Mouse (Mus musculus): ENCODE measurements at regions not wholly inside any gene's neighbourhood (a gene's known extent, or its start where the extent isn't known, plus 50 kb on each side); places are given as distances from the start of the nearest gene placed in this dataset.
"Not testable (repeated sequence)": the region's sequence is repeated elsewhere in the genome, so short reads cannot be mapped to it uniquely, and the experiment has no call there.

GRCm38 (mm10) chr13:35515291-35515690 lies 144.3 kb upstream of the Cdyl start:
- POLR2A ChIA-PET, result no interaction called here
- CTCF ChIA-PET, result no interaction called here

GRCm38 (mm10) chr13:35517692-35518091 lies 141.9 kb upstream of the Cdyl start:
- ChIA-PET POLR2A (no interaction called here), CTCF (no interaction called here)

GRCm38 (mm10) chr13:35522272-35522671 lies 137.4 kb upstream of the Cdyl start:
- ChIA-PET POLR2A (no interaction called here), CTCF (interaction anchor here in 1 of 4 experiments (0.6 kb wide), 1 partner anchor 58 kb away, joined by 3 read pairs; no protein-coding TSS in a partner anchor)

- CTCF ChIA-PET, result no interaction called here
- POLR2A ChIA-PET, result no interaction called here
Observed at GRCm38 (mm10) chr13:35529577-35529976, 130.1 kb upstream of the Cdyl start.

- POLR2A ChIA-PET, result no interaction called here
Observed at GRCm38 (mm10) chr13:35537106-35537505, 122.5 kb upstream of the Cdyl start.

GRCm38 (mm10) chr13:35537936-35538335 lies 121.7 kb upstream of the Cdyl start:
- ChIA-PET POLR2A (no interaction called here), CTCF (no interaction called here)

More at GRCm38 (mm10) chr13:35537106-35537505, 122.5 kb upstream of the Cdyl start:
- CTCF ChIA-PET, result no interaction called here

GRCm38 (mm10) chr13:35540433-35540832 lies 119.2 kb upstream of the Cdyl start:
- ChIA-PET POLR2A (no interaction called here), CTCF (no interaction called here)

- ChIA-PET CTCF (no interaction called here), POLR2A (no interaction called here)
Observed at GRCm38 (mm10) chr13:35541053-35541452, 118.6 kb upstream of the Cdyl start.

- ChIA-PET POLR2A (no interaction called here), CTCF (no interaction called here)
Observed at GRCm38 (mm10) chr13:35564006-35564405, 95.6 kb upstream of the Cdyl start.

- CTCF ChIA-PET, result interaction anchor here in 2 of 4 experiments (0.6 to 1.0 kb wide), 2 partner anchors 190 to 726 kb away, joined by 3 read pairs; no protein-coding TSS in a partner anchor
- POLR2A ChIA-PET, result interaction anchor here (0.6 to 2.1 kb wide), 7 partner anchors 15 to 174 kb away, joined by 3 to 9 read pairs (median 4); no protein-coding TSS in a partner anchor
Observed at GRCm38 (mm10) chr13:35581616-35582015, 78.0 kb upstream of the Cdyl start.

GRCm38 (mm10) chr13:35598003-35598402 lies 61.6 kb upstream of the Cdyl start:
- POLR2A ChIA-PET, result no interaction called here
- CTCF ChIA-PET, result no interaction called here

GRCm38 (mm10) chr13:35601560-35602135 lies 58.0 kb upstream of the Cdyl start:
- POLR2A ChIA-PET, result no interaction called here
- CTCF ChIA-PET, result no interaction called here

- POLR2A ChIA-PET, result no interaction called here
- CTCF ChIA-PET, result no interaction called here
Observed at GRCm38 (mm10) chr13:35603080-35603479, 56.6 kb upstream of the Cdyl start.

- CTCF ChIA-PET, result interaction anchor here in 1 of 4 experiments (0.7 kb wide), 1 partner anchor 167 kb away, joined by 4 read pairs; no protein-coding TSS in a partner anchor
Observed at GRCm38 (mm10) chr13:35604061-35604460, 55.6 kb upstream of the Cdyl start.

GRCm38 (mm10) chr13:35604765-35605164 lies 54.9 kb upstream of the Cdyl start:
- CTCF ChIA-PET, result interaction anchor here in 3 of 4 experiments (0.6 to 0.7 kb wide), 3 partner anchors 166 to 794 kb away, joined by 3 to 4 read pairs (median 3); no protein-coding TSS in a partner anchor
- POLR2A ChIA-PET, result no interaction called here

More at GRCm38 (mm10) chr13:35604061-35604460, 55.6 kb upstream of the Cdyl start:
- POLR2A ChIA-PET, result no interaction called here

GRCm38 (mm10) chr13:35606857-35607561 lies 52.6 kb upstream of the Cdyl start:
- CTCF ChIA-PET, POLR2A ChIA-PET: not testable (repeated sequence)

- CTCF ChIA-PET, result no interaction called here
- POLR2A ChIA-PET, result interaction anchor here in 1 of 4 experiments (0.7 kb wide), 1 partner anchor 355 kb away, joined by 3 read pairs; no protein-coding TSS in a partner anchor
Observed at GRCm38 (mm10) chr13:35607710-35608109, 51.9 kb upstream of the Cdyl start.
